ENCODE assay signal across 8 mouse cellular contexts in genomic region chr2:84727172-84727858, GRCm38 (mm10). TPM values are rescaled to one million over a fixed set of nuclear protein-coding genes. Genes with fewer than 3 reads are reported as not detected.
DNase-seq lines count a peak whose midpoint lies in the region; ATAC-seq and TF ChIP-seq lines count a peak whose summit lies in the region.

Clp1 (minus strand) TSS chr2:84727350.

- no peaks in the 10 kb centered on the region for H3K27me3 ChIP-seq in megakaryocyte, embryonic 14.5 days (replicated peaks)

- H3K9me3 ChIP-seq in megakaryocyte, embryonic 14.5 days, result no peaks in the 10 kb centered on the region

- H3K4me1 ChIP-seq in cortical plate, adult 2 months (ENCODE audit: control insufficient read depth, insufficient read depth, low read length), result no peaks in the 10 kb centered on the region; the same call in 1 of the 2 replicates
- H3K4me1 ChIP-seq in megakaryocyte, embryonic 14.5 days, result peaks cover 42% of the 10 kb centered on the region

- peak; percentile 99 for ATAC-seq in activated CD4-positive, CD25-positive, alpha-beta regulatory T cell, adult 4 months

- DNase-seq in gastrocnemius, adult 8-10 months (ENCODE audit: low spot score in 2 of 2), result peak; percentile 95 to 96
- peak; percentile 93 for DNase-seq in hindlimb bud, embryonic 11.5 days (ENCODE audit: extremely low spot score, low read depth, low spot score)
- DNase-seq in left cerebral cortex, adult 8-10 months (ENCODE audit: low spot score in 2 of 2), result peak; percentile 94 to 96
- peak; percentile 97 to 98 for DNase-seq in right cerebral cortex, postnatal 10 days (ENCODE audit: low spot score in 2 of 2)
- peak; percentile 90 for DNase-seq in urinary bladder, postnatal 25 days (ENCODE audit: low spot score)

- H3K27ac ChIP-seq in cortical plate, adult 2 months (ENCODE audit: insufficient read depth, low read length), result peak within 1 kb of the TSS; percentile 46; the same call in 1 of the 2 replicates

- no peak for TF ChIP-seq CTCF in cortical plate, adult 2 months (IDR thresholded peaks at IDR 0.05; ENCODE audit: extremely low read depth, insufficient read depth, low read length)

- TF ChIP-seq POLR2A in cortical plate, adult 2 months (IDR thresholded peaks at IDR 0.05; ENCODE audit: extremely low read depth, insufficient read depth, low read length), result peak; percentile 70

- peak within 1 kb of the TSS; percentile 50 for H3K4me3 ChIP-seq in cortical plate, adult 2 months (ENCODE audit: insufficient read depth, low read length)
- H3K4me3 ChIP-seq in megakaryocyte, embryonic 14.5 days (replicated peaks), result peak within 1 kb of the TSS; percentile 95

- peaks cover 35% of the 10 kb centered on the region for H3K36me3 ChIP-seq in megakaryocyte, embryonic 14.5 days (replicated peaks; ENCODE audit: low read length)

RNA-seq across cellular contexts. Expression of gene Clp1, which starts in this region (rescaled TPM):
- 10 to 100 TPM; 47.4 to 47.7 TPM for polyA plus RNA-seq in activated CD4-positive, CD25-positive, alpha-beta regulatory T cell, adult 4 months (2017; shearing (Covaris generic))
- 9.0 and 10.0 TPM in 2 replicates for polyA plus RNA-seq in cortical plate, adult 2 months (2012; rRNA removed)
- total RNA-seq in gastrocnemius, adult 8-10 months (2022), result 1 to 10 TPM; 3.7 to 4.3 (median 4.1) TPM
- 10 to 100 TPM in 2 of 4 experiments, 1 to 10 TPM in 2; 9.1 to 11.1 (median 10.3) TPM for total RNA-seq in left cerebral cortex, adult 8-10 months (2022)
- polyA plus RNA-seq in megakaryocyte, embryonic 14.5 days (2012; ENCODE audit: insufficient read depth, low replicate concordance), result 0.70 TPM in 1 of 2 replicates, not detected in the other

Comparison
In these comparisons a context has a peak if more than half of its experiments do, and no peak if none do; other contexts are left out.
1. Peak in every context shown above with its lines: DNase-seq, ATAC-seq, H3K4me3 ChIP-seq and H3K27ac ChIP-seq.